In the genomic region with DNA sequence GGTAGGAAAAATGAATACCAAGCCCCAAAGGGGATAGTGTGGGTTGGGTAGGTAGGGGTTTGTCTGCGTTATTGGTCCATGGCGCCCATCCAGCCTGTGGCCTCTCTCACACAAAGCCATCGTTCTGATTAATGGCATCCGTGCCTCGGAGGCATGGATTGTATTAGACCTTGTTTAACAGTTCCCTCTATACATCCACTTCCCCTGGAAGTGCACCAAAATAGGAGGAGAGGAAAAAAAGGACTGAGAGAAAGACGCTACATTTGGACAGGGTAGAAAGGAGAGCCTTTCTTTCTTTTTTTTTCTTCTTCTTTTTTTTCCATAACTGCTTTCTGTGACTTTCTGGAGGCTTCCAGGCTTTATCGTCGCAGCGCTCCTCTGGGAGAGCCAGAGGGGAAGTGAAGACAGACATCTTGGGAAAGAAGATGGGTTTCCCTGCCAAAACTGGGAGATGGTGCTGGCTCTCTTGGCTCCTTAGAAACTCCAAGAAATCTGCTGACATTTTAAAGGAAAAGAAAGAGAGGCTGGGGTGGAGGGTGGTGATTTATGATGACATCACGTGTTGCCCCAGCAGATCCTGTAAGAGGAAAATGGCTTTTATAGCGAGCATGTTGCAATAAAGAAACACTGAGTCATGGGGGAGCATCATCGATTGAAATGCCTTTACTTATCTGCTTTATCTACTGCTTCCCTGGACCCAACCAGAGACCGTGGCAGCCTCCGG, we compare ENCODE assay signal across 10 mouse cellular contexts. TPM values are rescaled to one million over a fixed set of nuclear protein-coding genes. Genes with fewer than 3 reads are reported as not detected.
DNase-seq lines count a peak whose midpoint lies in the region; ATAC-seq and TF ChIP-seq lines count a peak whose summit lies in the region.
"Had no signal": no experiment of that assay in that cellular context is flagged by ENCODE, and none has a peak within 500 bp of the region (broad histone marks: within the 10 kb centered on the region; RNA-seq: fewer than 3 reads in every experiment).

No protein-coding gene starts in this region.

- H3K4me3 ChIP-seq in forebrain, embryonic 15.5 days, result no peak overlapping the region
- no peak overlapping the region for H3K4me3 ChIP-seq in forebrain, embryonic 11.5 days (ENCODE audit: low read depth, low read length)
- H3K4me3 ChIP-seq in intestine, postnatal 0 days (ENCODE audit: low read depth, low read length), result no peak overlapping the region
- H3K4me3 ChIP-seq in stomach, embryonic 16.5 days (replicated peaks; ENCODE audit: low read length), result no peak overlapping the region

- TF ChIP-seq CTCF in intestine, postnatal 0 days (IDR thresholded peaks at IDR 0.05; ENCODE audit: low read depth), result no peak

- H3K27ac ChIP-seq in forebrain, embryonic 15.5 days (replicated peaks), result peak overlapping the region; percentile 51
- no peak overlapping the region for H3K27ac ChIP-seq in forebrain, embryonic 11.5 days (ENCODE audit: low read depth, low read length)
- no peak overlapping the region for H3K27ac ChIP-seq in intestine, postnatal 0 days (ENCODE audit: low read depth, low read length)
- peak overlapping the region; percentile 47 for H3K27ac ChIP-seq in stomach, embryonic 16.5 days (ENCODE audit: low read length)

- no peak for DNase-seq in forebrain, embryonic 11.5 days (ENCODE audit: low spot score)
- DNase-seq in urinary bladder, postnatal 14 days (ENCODE audit: low spot score), result peak; percentile 37
- DNase-seq in urinary bladder, postnatal 10 days (ENCODE audit: low spot score), result no peak
- DNase-seq in layer of hippocampus, postnatal 36 days, result no peak
- no peak for DNase-seq in cerebellum, adult 8-10 months
- DNase-seq: liver, postnatal 0 days had no signal

- WGBS in forebrain, embryonic 15.5 days, result 62% methylated on average over 14 of the region's 14 CpGs
- WGBS in forebrain, embryonic 11.5 days, result 86% methylated on average over 14 of the region's 14 CpGs
- WGBS in intestine, postnatal 0 days, result 40% methylated on average over 14 of the region's 14 CpGs
- 43% methylated on average over 14 of the region's 14 CpGs for WGBS in stomach, embryonic 16.5 days

- no peak; the same call in 1 of the 2 replicates for ATAC-seq in forebrain, embryonic 15.5 days (replicated peaks)
- ATAC-seq in forebrain, embryonic 11.5 days (replicated peaks; ENCODE audit: low FRiP score), result no peak
- peak; percentile 25; the same call in 1 of the 2 replicates for ATAC-seq in intestine, postnatal 0 days
- peak; percentile 18; the same call in 1 of the 2 replicates for ATAC-seq in stomach, embryonic 16.5 days (ENCODE audit: insufficient read depth, low FRiP score)
- ATAC-seq: liver, postnatal 0 days had no signal

- H3K4me1 ChIP-seq in forebrain, embryonic 15.5 days, result 0 out of 2 replicates have a peak, but pooled peaks cover 4% of the 10 kb centered on the region
- H3K4me1 ChIP-seq in forebrain, embryonic 11.5 days (replicated peaks; ENCODE audit: control insufficient read depth, insufficient read depth, low read length), result no peaks in the 10 kb centered on the region
- H3K4me1 ChIP-seq in intestine, postnatal 0 days (replicated peaks; ENCODE audit: control insufficient read depth, insufficient read depth, low read length), result peaks cover 7% of the 10 kb centered on the region
- peaks cover 34% of the 10 kb centered on the region for H3K4me1 ChIP-seq in stomach, embryonic 16.5 days (ENCODE audit: control insufficient read depth, insufficient read depth, low read length)

- peaks cover 13% of the 10 kb centered on the region; the same call in 1 of the 2 replicates for H3K27me3 ChIP-seq in forebrain, embryonic 15.5 days
- no peaks in the 10 kb centered on the region for H3K27me3 ChIP-seq in forebrain, embryonic 11.5 days (ENCODE audit: control insufficient read depth, insufficient read depth, low read length)
- no peaks in the 10 kb centered on the region for H3K27me3 ChIP-seq in intestine, postnatal 0 days (replicated peaks; ENCODE audit: control insufficient read depth, insufficient read depth, low read length)
- no peaks in the 10 kb centered on the region for H3K27me3 ChIP-seq in stomach, embryonic 16.5 days (ENCODE audit: control insufficient read depth, insufficient read depth, low read length)
- H3K27me3 ChIP-seq: CH12.LX had no signal

- H3K4me2 ChIP-seq in forebrain, embryonic 15.5 days (replicated peaks), result no peak overlapping the region
- no peak overlapping the region for H3K4me2 ChIP-seq in forebrain, embryonic 11.5 days (ENCODE audit: low read depth, low read length, severe bottlenecking)
- H3K4me2 ChIP-seq in intestine, postnatal 0 days (replicated peaks; ENCODE audit: low read depth), result no peak overlapping the region
- no peak overlapping the region for H3K4me2 ChIP-seq in stomach, embryonic 16.5 days (ENCODE audit: low read depth, low read length)

- H3K9me3 ChIP-seq in forebrain, embryonic 15.5 days, result no peaks in the 10 kb centered on the region
- no peaks in the 10 kb centered on the region for H3K9me3 ChIP-seq in forebrain, embryonic 11.5 days (ENCODE audit: control insufficient read depth, low read length)
- H3K9me3 ChIP-seq in intestine, postnatal 0 days (ENCODE audit: control insufficient read depth), result no peaks in the 10 kb centered on the region
- H3K9me3 ChIP-seq in stomach, embryonic 16.5 days (replicated peaks; ENCODE audit: control insufficient read depth, low read length), result no peaks in the 10 kb centered on the region

- no peaks in the 10 kb centered on the region for H3K36me3 ChIP-seq in forebrain, embryonic 15.5 days
- H3K36me3 ChIP-seq in forebrain, embryonic 11.5 days (ENCODE audit: control insufficient read depth, insufficient read depth, low read length), result no peaks in the 10 kb centered on the region
- H3K36me3 ChIP-seq in intestine, postnatal 0 days (ENCODE audit: control insufficient read depth, insufficient read depth), result no peaks in the 10 kb centered on the region
- H3K36me3 ChIP-seq in stomach, embryonic 16.5 days (ENCODE audit: control insufficient read depth, insufficient read depth, low read length), result no peaks in the 10 kb centered on the region

- no peak overlapping the region for H3K9ac ChIP-seq in forebrain, embryonic 15.5 days (replicated peaks)
- H3K9ac ChIP-seq in forebrain, embryonic 11.5 days (ENCODE audit: low read length), result no peak overlapping the region
- H3K9ac ChIP-seq in intestine, postnatal 0 days (ENCODE audit: low read depth, low read length), result no peak overlapping the region
- H3K9ac ChIP-seq in stomach, embryonic 16.5 days (ENCODE audit: low read length), result no peak overlapping the region
- H3K9ac ChIP-seq: liver, postnatal 0 days had no signal

RNA-seq across cellular contexts. Expression of gene Lrmda, which starts 32.6 kb away (rescaled TPM):
- polyA plus RNA-seq in forebrain, embryonic 15.5 days (2015; fragmentation: Nextera tagmentation; extraction: Ambion mirVana), result 0.15 TPM in 1 of 2 replicates, not detected in the other
- not detected in 2 replicates for polyA plus RNA-seq in forebrain, embryonic 11.5 days (2014; fragmentation: Nextera tagmentation; extraction: Ambion mirVana)
- polyA plus RNA-seq in intestine, postnatal 0 days (2015; fragmentation: Nextera tagmentation; extraction: Ambion mirVana), result 0.73 and 1.8 TPM in 2 replicates
- polyA plus RNA-seq in stomach, embryonic 16.5 days (2015; fragmentation: Nextera tagmentation; extraction: Ambion mirVana), result 0.86 and 0.94 TPM in 2 replicates
- total RNA-seq in layer of hippocampus, postnatal 36 days (2021), result 1 to 10 TPM in 1 of 2 experiments, under 1 TPM in 1; 0.87 to 1.0 TPM

Comparison
In these comparisons a context has a peak if more than half of its experiments do, and no peak if none do; other contexts are left out.
1. H3K27ac ChIP-seq: peak in forebrain, embryonic 15.5 days (single experiment) and stomach, embryonic 16.5 days (single experiment); none in forebrain, embryonic 11.5 days (single experiment) and intestine, postnatal 0 days (single experiment).
2. ATAC-seq: peak in intestine, postnatal 0 days (single experiment) and stomach, embryonic 16.5 days (single experiment); none in forebrain, embryonic 15.5 days (single experiment) and forebrain, embryonic 11.5 days (single experiment).